Mouse (Mus musculus) kidney, embryonic 14.5 days (tissue): Measurements from ENCODE around the gene Snx33. TPM values are rescaled to one million over a fixed set of nuclear protein-coding genes. Genes with fewer than 3 reads are reported as not detected.

Experiments
- ATAC-seq: fragments of 200-750 bp; cut with Nextera tagmentation; 2 replicates; pipeline ENCODE4 v1.8.0; 2017; ENCODE audit warnings: moderate number of reproducible peaks, mild to moderate bottlenecking, moderate TSS enrichment, moderate library complexity; ENCODE audit not compliant: low FRiP score, low TSS enrichment
- H3K27ac ChIP-seq: fragments of 300-500 bp; sonication (generic); 2 replicates; pipeline ENCODE4 v1.5.1; 2014; ENCODE audit warnings: low read depth, mild to moderate bottlenecking, low read length, moderate library complexity, mixed read lengths
- H3K27me3 ChIP-seq: fragments of 300-500 bp; sonication (generic); 2 replicates; pipeline ENCODE4 v1.6.1; 2014; ENCODE audit warnings: mild to moderate bottlenecking, low read length; ENCODE audit not compliant: control insufficient read depth, insufficient read depth
- H3K36me3 ChIP-seq: fragments of 300-500 bp; sonication (generic); 2 replicates; pipeline ENCODE4 v1.6.1; 2014; ENCODE audit warnings: low read length, mixed read lengths; ENCODE audit not compliant: control insufficient read depth, insufficient read depth
- H3K4me1 ChIP-seq: fragments of 300-500 bp; sonication (generic); 2 replicates; pipeline ENCODE4 v1.6.1; 2014; ENCODE audit warnings: low read length, mixed read lengths; ENCODE audit not compliant: control insufficient read depth, insufficient read depth
- H3K4me2 ChIP-seq: fragments of 300-500 bp; sonication (generic); replicated peaks from 2 replicates; pipeline ENCODE4 v1.6.1; 2014; ENCODE audit warnings: low read depth, mild to moderate bottlenecking, low read length
- H3K4me3 ChIP-seq: fragments of 300-500 bp; sonication (generic); 2 replicates; pipeline ENCODE4 v1.5.1; 2014; ENCODE audit warnings: mild to moderate bottlenecking, low read length
- H3K9ac ChIP-seq: fragments of 300-500 bp; sonication (generic); 2 replicates; pipeline ENCODE4 v1.6.1; 2014; ENCODE audit warnings: low read depth, mild to moderate bottlenecking, low read length, moderate library complexity
- H3K9me3 ChIP-seq: fragments of 300-500 bp; sonication (generic); 2 replicates; pipeline ENCODE4 v1.6.1; 2016; ENCODE audit warnings: low read length; ENCODE audit not compliant: control insufficient read depth
- WGBS: fragments of 180-500 bp; shearing (Covaris S2); extraction: QIAGEN DNeasy Blood & Tissue Kit; methylation state at CpG from one replicate; pipeline ENCODE4 v1.1.7; 2014; 5-methylcytosine and 5-hydroxymethylcytosine counted together
- polyA plus RNA-seq: library from polyadenylated mRNA; unstranded; fragments of >200 nt; fragmentation: Nextera tagmentation; extraction: Ambion mirVana; gene quantifications from 2 replicates; pipeline ENCODE4 v1.2.1, GENCODE M21; 2014

The Snx33 gene
- polyA plus RNA-seq, 1 experiment from 2014 or later = 8.3 TPM

DNA sequence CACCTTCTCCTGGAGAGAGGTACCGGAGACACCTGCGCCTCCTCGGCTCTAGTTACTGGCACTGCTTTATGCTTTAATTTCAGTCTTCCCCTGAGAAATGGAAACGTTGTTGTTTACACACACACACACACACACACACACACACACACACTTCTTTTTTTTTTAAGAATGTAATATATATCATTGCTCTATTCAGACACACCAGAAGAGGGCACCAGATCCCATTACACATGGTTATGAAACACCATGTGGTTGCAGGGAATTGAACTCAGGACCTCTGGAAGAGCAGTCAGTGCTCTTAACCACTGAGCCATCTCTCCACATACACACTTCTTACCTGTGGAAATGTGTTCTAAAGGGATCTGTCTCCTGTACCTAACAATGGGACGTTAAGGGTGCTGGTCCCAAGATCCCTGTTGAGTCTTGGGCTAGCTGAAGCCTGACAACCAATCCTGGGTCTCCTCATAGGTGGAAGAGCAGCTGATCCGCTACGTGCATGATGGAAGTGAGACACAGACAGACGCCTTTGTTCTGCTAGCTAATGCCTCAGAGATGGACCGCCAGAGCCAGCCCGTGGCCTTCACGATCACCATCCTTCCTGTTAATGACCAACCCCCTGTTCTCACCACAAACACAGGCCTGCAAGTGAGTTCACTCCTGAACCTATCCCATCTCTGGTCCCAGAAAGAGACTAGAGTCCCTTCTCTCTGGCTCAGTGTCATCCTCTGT, 37.5 kb downstream of the Snx33 start:
- Histone ChIP-seq H3K4me1 (peaks cover 6% of the 10 kb centered on the region), H3K36me3 (peaks cover 28% of the 10 kb centered on the region), H3K4me2 (no peak overlapping the region), H3K4me3 (no peak overlapping the region), H3K9me3 (no peaks in the 10 kb centered on the region), H3K9ac (no peak overlapping the region), H3K27ac (no peak overlapping the region), H3K27me3 (no peaks in the 10 kb centered on the region)
- WGBS = 72% methylated on average over 11 of the region's 11 CpGs
- ATAC-seq = no peak

DNA sequence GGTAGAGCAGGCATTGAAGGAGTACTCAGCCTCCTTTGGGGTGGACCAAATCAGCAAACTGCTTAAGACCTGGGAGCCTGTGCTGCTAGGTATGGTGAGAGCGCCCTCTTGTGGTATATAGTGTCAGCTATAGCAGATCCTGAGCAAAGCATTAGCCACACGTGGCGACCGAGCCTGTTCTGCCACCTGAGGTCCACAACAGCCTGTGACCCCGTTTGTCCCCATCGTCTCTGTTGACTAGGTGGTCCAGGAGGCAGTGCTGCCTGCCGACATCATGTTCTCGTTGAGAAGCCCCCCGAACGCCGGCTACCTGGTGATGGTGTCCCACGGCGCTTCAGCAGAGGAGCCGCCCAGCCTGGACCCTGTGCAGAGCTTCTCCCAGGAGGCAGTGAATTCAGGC, 38.4 kb downstream of the Snx33 start:
- WGBS = 12% methylated on average over 14 of the region's 14 CpGs
- H3K4me3 ChIP-seq = no peak overlapping the region; the same call in 1 of the 2 replicates
- H3K9ac ChIP-seq = no peak overlapping the region; the same call in 1 of the 2 replicates
- peaks cover 6% of the 10 kb centered on the region for H3K4me1 ChIP-seq
- H3K36me3 ChIP-seq = peaks cover 35% of the 10 kb centered on the region
- no peak overlapping the region for H3K27ac ChIP-seq
- no peaks in the 10 kb centered on the region for H3K27me3 ChIP-seq
- peak overlapping the region; percentile 38 for H3K4me2 ChIP-seq
- peak; percentile 67 for ATAC-seq
- H3K9me3 ChIP-seq = no peaks in the 10 kb centered on the region

DNA sequence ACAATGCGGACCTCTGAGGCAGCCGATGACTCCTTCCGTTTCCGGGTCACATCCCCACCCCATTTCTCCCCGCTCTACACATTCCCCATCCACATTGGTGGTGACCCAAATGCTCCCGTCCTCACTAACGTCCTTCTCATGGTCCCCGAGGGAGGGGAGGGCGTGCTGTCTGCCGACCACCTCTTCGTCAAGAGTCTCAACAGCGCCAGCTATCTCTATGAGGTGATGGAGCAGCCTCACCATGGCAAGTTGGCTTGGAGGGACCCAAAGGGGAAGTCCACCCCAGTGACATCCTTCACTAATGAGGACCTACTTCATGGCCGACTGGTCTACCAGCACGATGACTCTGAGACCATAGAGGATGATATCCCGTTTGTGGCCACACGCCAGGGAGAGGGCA, 40.6 kb downstream of the Snx33 start:
- peaks cover 5% of the 10 kb centered on the region; the same call in 1 of the 2 replicates for H3K4me1 ChIP-seq
- no peak overlapping the region for H3K27ac ChIP-seq
- H3K27me3 ChIP-seq = no peaks in the 10 kb centered on the region
- WGBS = 90% methylated on average over 16 of the region's 16 CpGs
- no peak overlapping the region for H3K9ac ChIP-seq
- no peak overlapping the region for H3K4me2 ChIP-seq
- peaks cover 33% of the 10 kb centered on the region for H3K36me3 ChIP-seq
- no peak for ATAC-seq
- no peak overlapping the region for H3K4me3 ChIP-seq
- H3K9me3 ChIP-seq = no peaks in the 10 kb centered on the region

DNA sequence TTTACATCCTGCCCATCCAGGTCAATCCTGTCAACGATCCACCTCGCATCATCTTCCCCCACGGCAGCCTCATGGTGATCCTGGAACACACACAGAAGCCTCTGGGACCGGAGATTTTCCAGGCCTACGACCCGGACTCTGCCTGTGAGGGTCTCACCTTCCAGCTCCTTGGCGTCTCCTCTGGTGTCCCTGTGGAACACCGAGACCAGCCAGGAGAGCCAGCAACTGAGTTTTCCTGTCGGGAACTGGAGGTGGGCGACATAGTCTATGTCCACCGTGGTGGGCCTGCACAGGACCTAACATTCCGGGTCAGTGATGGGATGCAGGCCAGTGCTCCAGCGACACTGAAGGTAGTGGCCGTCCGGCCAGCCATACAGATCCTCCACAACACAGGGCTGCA, 41.6 kb downstream of the Snx33 start:
- H3K4me2 ChIP-seq = no peak overlapping the region
- H3K9me3 ChIP-seq = no peaks in the 10 kb centered on the region
- H3K4me3 ChIP-seq = no peak overlapping the region
- H3K27me3 ChIP-seq = no peaks in the 10 kb centered on the region
- no peak overlapping the region for H3K27ac ChIP-seq
- H3K4me1 ChIP-seq = peaks cover 9% of the 10 kb centered on the region; the same call in 1 of the 2 replicates
- peaks cover 32% of the 10 kb centered on the region for H3K36me3 ChIP-seq
- WGBS = 90% methylated on average over 15 of the region's 15 CpGs
- no peak for ATAC-seq
- H3K9ac ChIP-seq = no peak overlapping the region

DNA sequence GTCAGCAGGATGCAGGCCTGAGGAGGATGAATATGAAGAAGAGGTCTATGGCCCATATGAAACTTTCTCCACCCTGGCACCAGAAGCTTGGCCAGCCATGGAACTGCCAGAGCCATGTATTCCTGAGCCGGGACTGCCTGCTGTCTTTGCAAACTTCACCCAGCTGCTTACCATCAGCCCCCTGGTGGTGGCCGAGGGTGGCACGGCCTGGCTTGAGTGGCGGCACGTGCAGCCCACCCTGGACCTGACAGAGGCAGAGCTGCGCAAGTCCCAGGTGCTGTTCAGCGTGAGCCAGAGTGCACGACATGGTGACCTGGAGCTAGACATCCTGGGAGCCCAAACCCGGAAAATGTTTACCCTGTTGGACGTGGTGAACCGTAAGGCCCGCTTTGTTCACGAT, 42.1 kb downstream of the Snx33 start:
- Histone ChIP-seq H3K4me2 (no peak overlapping the region), H3K27me3 (no peaks in the 10 kb centered on the region), H3K9ac (no peak overlapping the region), H3K36me3 (peaks cover 32% of the 10 kb centered on the region), H3K27ac (no peak overlapping the region), H3K4me3 (no peak overlapping the region), H3K9me3 (no peaks in the 10 kb centered on the region), H3K4me1 (peaks cover 9% of the 10 kb centered on the region; the same call in 1 of the 2 replicates)
- 54% methylated on average over 13 of the region's 13 CpGs for WGBS
- ATAC-seq = no peak

DNA sequence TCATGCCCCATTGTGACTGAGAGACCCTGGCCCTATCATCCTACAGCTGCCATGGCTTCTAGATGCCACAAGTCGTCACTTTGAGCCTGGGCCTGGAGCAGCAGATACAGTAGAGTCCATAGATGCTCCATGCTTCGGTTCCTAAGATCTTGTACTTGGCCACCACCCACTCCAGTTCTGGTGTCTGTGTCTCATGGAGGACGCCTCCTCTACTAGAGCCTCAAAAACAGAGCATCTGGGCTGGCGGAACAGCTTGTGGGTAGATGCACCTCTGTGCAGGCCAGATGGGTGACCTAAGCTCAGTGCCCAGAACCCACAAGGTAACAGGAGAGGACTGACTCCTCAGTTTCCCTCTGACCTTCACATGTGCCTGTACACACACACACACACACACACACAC, 43.8 kb downstream of the Snx33 start:
- H3K4me1 ChIP-seq = peaks cover 9% of the 10 kb centered on the region; the same call in 1 of the 2 replicates
- H3K36me3 ChIP-seq = peaks cover 32% of the 10 kb centered on the region
- ATAC-seq = no peak
- no peak overlapping the region for H3K9ac ChIP-seq
- WGBS = 95% methylated on average over 4 of the region's 4 CpGs
- no peaks in the 10 kb centered on the region for H3K9me3 ChIP-seq
- no peak overlapping the region for H3K27ac ChIP-seq
- no peaks in the 10 kb centered on the region for H3K27me3 ChIP-seq
- no peak overlapping the region for H3K4me3 ChIP-seq
- no peak overlapping the region for H3K4me2 ChIP-seq

DNA sequence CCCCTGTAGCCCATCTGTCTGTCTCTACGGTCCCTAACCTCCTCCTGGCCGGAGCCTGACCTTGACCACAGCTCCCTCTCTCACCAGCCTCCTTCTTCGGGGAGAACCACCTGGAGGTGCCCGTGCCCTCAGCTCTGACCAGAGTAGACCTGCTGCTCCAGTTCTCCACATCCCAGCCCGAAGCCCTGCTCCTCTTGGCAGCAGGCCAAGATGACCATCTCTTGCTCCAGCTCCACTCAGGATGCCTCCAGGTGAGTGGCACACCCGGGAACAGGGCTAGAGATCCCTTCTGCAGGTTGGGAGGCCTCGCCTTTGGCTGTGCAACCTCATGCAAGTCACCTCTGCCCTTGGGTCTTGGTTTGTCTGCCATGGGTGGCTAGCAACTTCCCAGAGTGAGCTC, 44.7 kb downstream of the Snx33 start:
- ATAC-seq = no peak
- H3K4me1 ChIP-seq = peaks cover 9% of the 10 kb centered on the region; the same call in 1 of the 2 replicates
- H3K27ac ChIP-seq = no peak overlapping the region
- no peak overlapping the region for H3K9ac ChIP-seq
- H3K27me3 ChIP-seq = no peaks in the 10 kb centered on the region
- H3K36me3 ChIP-seq = peaks cover 31% of the 10 kb centered on the region
- H3K4me2 ChIP-seq = no peak overlapping the region
- 76% methylated on average over 7 of the region's 7 CpGs for WGBS
- no peaks in the 10 kb centered on the region for H3K9me3 ChIP-seq
- no peak overlapping the region for H3K4me3 ChIP-seq

DNA sequence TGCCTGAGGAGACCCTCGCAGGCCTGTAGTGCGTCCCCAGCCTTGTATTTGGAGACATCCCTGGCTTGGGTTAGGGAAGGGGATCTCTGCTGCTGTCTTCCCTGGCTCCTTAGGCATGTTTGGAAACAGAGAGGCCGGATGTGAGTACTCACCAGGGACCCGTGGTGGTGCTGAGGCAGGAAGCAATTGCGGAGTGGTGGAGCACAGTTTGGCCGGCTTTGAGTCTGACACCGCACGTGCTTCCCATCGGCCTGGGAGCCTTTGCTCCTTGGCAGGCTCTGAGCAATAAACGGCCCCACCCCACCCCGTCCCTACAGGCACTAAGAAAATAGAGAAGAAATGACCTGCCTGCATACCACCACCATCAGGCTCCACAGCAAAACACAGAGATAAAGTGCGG, 45.4 kb downstream of the Snx33 start:
- peaks cover 26% of the 10 kb centered on the region for H3K36me3 ChIP-seq
- ATAC-seq = no peak
- H3K9me3 ChIP-seq = no peaks in the 10 kb centered on the region
- H3K4me3 ChIP-seq = no peak overlapping the region
- H3K9ac ChIP-seq = no peak overlapping the region
- no peak overlapping the region for H3K27ac ChIP-seq
- no peaks in the 10 kb centered on the region for H3K27me3 ChIP-seq
- WGBS = 44% methylated on average over 12 of the region's 12 CpGs
- no peak overlapping the region for H3K4me2 ChIP-seq
- peaks cover 9% of the 10 kb centered on the region; the same call in 1 of the 2 replicates for H3K4me1 ChIP-seq

DNA sequence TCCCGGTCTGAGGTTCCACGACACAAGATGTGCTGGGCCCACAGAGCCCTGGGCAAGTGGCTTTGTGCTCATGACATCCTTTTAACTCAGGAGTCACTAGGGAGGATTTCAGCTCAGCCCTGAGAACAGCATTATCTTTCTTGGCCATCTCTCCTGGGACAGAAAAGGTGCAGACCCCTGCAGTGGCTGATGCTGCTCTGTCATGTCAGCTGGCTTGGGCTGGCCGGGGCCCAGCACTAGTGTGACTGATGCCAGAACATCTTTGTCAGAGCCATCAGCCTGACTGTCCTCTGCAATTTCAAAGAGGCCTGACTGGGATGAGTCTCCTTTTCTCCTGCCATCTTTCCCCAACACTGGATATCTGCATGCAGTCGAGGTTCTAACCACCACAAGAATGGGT, 45.9 kb downstream of the Snx33 start:
- H3K4me1 ChIP-seq = peaks cover 9% of the 10 kb centered on the region; the same call in 1 of the 2 replicates
- peaks cover 20% of the 10 kb centered on the region for H3K36me3 ChIP-seq
- H3K4me3 ChIP-seq = no peak overlapping the region
- H3K27ac ChIP-seq = no peak overlapping the region; the same call in 1 of the 2 replicates
- no peaks in the 10 kb centered on the region for H3K27me3 ChIP-seq
- no peak for ATAC-seq
- 64% methylated on average over 4 of the region's 4 CpGs for WGBS
- no peak overlapping the region for H3K9ac ChIP-seq
- no peak overlapping the region for H3K4me2 ChIP-seq
- no peaks in the 10 kb centered on the region for H3K9me3 ChIP-seq
